Mouse (Mus musculus) heart, embryonic 13.5 days (tissue): ENCODE results near the gene Stx18. TPM values are rescaled to one million over a fixed set of nuclear protein-coding genes. Genes with fewer than 3 reads are reported as not detected.

Experiments used
- ATAC-seq: fragments of 200-750 bp; cut with Nextera tagmentation; 2 replicates; pipeline ENCODE4 v1.8.0; 2017; ENCODE audit warnings: moderate TSS enrichment; ENCODE audit not compliant: insufficient number of reproducible peaks, low FRiP score, low TSS enrichment; ENCODE audit errors: extremely low read depth
- H3K27ac ChIP-seq: fragments of 300-500 bp; sonication (generic); replicated peaks from 2 replicates; pipeline ENCODE4 v1.5.1; 2015; ENCODE audit warnings: moderate library complexity, mild to moderate bottlenecking, inconsistent platforms
- H3K27me3 ChIP-seq: fragments of 300-500 bp; sonication (generic); replicated peaks from 2 replicates; pipeline ENCODE4 v1.6.1; 2015; ENCODE audit warnings: mild to moderate bottlenecking, inconsistent platforms
- H3K36me3 ChIP-seq: fragments of 300-500 bp; sonication (generic); 2 replicates; pipeline ENCODE4 v1.6.1; 2015; ENCODE audit warnings: mild to moderate bottlenecking, inconsistent platforms
- H3K4me1 ChIP-seq: fragments of 300-500 bp; sonication (generic); 2 replicates; pipeline ENCODE4 v1.6.1; 2015; ENCODE audit warnings: inconsistent platforms
- H3K4me2 ChIP-seq: fragments of 300-500 bp; sonication (generic); 2 replicates; pipeline ENCODE4 v1.6.1; 2015; ENCODE audit warnings: inconsistent platforms, mild to moderate bottlenecking, moderate library complexity
- H3K4me3 ChIP-seq: fragments of 300-500 bp; sonication (generic); 2 replicates; pipeline ENCODE4 v1.5.1; 2015; ENCODE audit warnings: moderate library complexity, mild to moderate bottlenecking, inconsistent platforms
- H3K9ac ChIP-seq: fragments of 300-500 bp; sonication (generic); 2 replicates; pipeline ENCODE4 v1.6.1; 2015; ENCODE audit warnings: inconsistent platforms, mild to moderate bottlenecking, moderate library complexity
- H3K9me3 ChIP-seq: fragments of 300-500 bp; sonication (generic); 2 replicates; pipeline ENCODE4 v1.6.1; 2016; ENCODE audit warnings: inconsistent platforms
- WGBS: fragments of 180-500 bp; shearing (Covaris S2); methylation state at CpG from one replicate; pipeline ENCODE4 v1.1.7; 2015; ENCODE audit warnings: mixed read lengths; 5-methylcytosine and 5-hydroxymethylcytosine counted together
- polyA plus RNA-seq: library from polyadenylated mRNA; unstranded; fragments of >200 nt; fragmentation: Nextera tagmentation; extraction: Ambion mirVana; gene quantifications from 2 replicates; pipeline ENCODE4 v1.2.1, GENCODE M21; 2015

Stx18 gene
- 26.3 and 28.0 TPM in 2 replicates for polyA plus RNA-seq

DNA sequence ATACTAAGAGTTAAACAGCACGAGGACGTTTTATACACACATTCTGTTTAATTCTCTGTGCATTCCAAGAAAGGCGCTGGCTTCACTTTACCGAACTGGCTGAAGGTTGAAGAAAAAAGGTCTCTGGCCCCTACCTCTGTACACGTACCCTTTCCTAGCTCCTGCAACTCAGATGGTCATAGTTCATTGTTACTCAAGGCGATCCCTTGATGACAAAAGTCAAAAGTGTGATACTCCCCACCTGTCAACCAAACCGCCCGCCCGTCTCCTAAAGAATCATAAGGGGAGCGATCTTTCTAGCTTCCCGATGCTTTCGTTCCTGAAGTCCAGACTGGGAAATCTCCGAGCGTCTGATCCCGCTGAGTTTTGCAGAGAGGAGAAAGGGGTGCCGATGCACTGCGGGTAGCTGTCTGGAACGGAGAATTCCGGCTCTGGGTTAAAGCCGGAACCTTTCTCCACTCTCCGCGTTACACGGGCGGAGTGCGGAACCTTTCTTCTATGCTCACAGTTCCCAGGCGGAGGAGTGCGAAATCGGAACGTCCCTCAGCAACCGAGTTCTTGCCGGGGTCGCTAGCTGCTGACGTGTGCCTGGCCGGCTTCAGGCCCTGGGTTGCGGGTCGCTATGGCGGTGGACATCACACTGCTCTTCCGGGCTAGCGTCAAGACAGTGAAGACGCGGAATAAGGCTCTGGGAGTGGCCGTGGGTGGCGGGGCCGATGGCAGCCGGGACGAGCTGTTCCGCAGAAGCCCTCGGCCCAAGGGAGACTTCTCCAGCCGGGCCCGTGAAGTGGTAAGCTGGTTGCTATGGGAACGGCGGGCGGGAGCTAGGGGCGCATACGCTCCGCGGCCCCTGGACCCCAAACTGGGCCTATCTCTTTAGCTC, at the start of gene Stx18:
Gene Stx18 (plus strand): TSS at position 33 of the 883 bp plus-strand sequence.
- peak within 1 kb of the TSS; percentile 91 for H3K9ac ChIP-seq
- H3K4me2 ChIP-seq = peak within 1 kb of the TSS; percentile 78
- peaks cover 16% of the 10 kb centered on the region for H3K36me3 ChIP-seq
- H3K27ac ChIP-seq = peak within 1 kb of the TSS; percentile 68; the same call in 1 of the 2 replicates
- no peaks in the 10 kb centered on the region for H3K27me3 ChIP-seq
- H3K4me1 ChIP-seq = peaks cover 16% of the 10 kb centered on the region
- H3K9me3 ChIP-seq = no peaks in the 10 kb centered on the region
- peak within 1 kb of the TSS; percentile 94 for H3K4me3 ChIP-seq
- WGBS = under 1% methylated on average over 57 of the region's 57 CpGs
- peak; percentile 61; the same call in 1 of the 2 replicates for ATAC-seq

DNA sequence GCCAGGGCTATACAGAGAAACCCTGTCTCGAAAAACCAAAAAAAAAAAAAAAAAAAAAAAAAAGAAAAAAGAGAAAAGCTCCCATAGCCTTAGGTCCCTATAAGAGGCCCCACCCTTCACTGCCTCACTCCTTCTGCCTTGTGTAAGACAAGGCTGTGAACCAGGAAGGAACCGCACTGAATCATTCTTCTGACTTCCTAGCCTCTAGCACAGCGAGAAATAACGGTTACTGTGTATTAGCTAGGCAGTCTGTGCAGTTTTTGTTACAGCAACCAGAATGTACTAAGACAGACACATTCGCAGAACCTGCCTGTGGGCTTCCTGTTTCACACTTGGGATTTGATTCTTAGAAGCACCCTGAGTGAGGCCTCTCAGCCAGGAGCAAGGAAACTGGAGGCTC, 46.2 kb upstream of the Stx18 start:
- Histone ChIP-seq H3K9me3 (no peaks in the 10 kb centered on the region), H3K36me3 (no peaks in the 10 kb centered on the region), H3K9ac (no peak overlapping the region), H3K27me3 (no peaks in the 10 kb centered on the region), H3K4me1 (no peaks in the 10 kb centered on the region), H3K4me3 (no peak overlapping the region), H3K27ac (no peak overlapping the region), H3K4me2 (no peak overlapping the region)
- no peak for ATAC-seq
- 73% methylated on average over 5 of the region's 5 CpGs for WGBS

DNA sequence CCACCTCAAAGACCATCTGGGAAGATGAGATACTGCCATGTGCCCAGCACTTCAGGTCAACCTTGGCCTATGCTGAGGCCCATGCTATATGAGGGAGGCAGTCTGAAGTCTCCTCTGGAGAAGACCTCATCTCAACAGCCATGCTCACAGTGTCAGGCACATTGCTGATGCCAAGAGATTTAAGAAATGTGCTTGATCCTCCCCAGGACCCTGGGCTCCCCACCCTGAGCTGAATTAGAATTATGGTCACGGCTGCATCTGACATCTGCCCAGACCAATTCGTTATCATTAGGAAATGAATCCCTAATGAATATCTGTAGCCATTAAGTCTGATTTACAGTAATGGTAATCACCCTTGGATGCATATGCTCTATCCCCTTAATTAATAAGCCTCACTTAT, 39.7 kb upstream of the Stx18 start:
- H3K4me1 ChIP-seq = no peaks in the 10 kb centered on the region
- H3K27ac ChIP-seq = no peak overlapping the region
- H3K9me3 ChIP-seq = no peaks in the 10 kb centered on the region
- no peaks in the 10 kb centered on the region; the same call in 1 of the 2 replicates for H3K27me3 ChIP-seq
- no peak overlapping the region for H3K9ac ChIP-seq
- no peak overlapping the region for H3K4me3 ChIP-seq
- ATAC-seq = no peak
- H3K36me3 ChIP-seq = no peaks in the 10 kb centered on the region
- no peak overlapping the region for H3K4me2 ChIP-seq
- 73% methylated on average over 2 of the region's 2 CpGs for WGBS

DNA sequence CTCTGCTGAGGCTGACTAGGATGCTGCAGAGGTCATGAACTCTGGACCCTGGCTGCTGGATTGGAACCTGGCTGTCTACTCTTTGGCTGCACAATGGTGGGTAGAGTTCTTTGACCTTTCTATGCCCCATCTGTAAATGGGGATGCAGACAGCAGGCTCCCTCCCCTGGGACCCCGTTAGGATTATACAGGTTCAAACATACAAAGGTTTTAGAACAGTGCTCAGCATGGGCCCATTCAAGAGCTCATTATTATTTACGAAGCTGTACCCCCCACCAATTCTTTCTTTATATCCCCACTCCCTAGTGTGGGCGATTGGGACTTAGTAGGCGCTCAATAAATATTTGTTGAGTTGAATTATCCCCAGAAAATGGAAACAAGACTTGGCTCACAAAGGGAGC, 36.0 kb upstream of the Stx18 start:
- WGBS = 64% methylated on average over 4 of the region's 4 CpGs
- Histone ChIP-seq H3K27me3 (no peaks in the 10 kb centered on the region; the same call in 1 of the 2 replicates), H3K4me2 (no peak overlapping the region), H3K36me3 (no peaks in the 10 kb centered on the region), H3K9me3 (no peaks in the 10 kb centered on the region), H3K9ac (no peak overlapping the region), H3K4me1 (no peaks in the 10 kb centered on the region), H3K4me3 (no peak overlapping the region), H3K27ac (no peak overlapping the region)
- no peak for ATAC-seq

DNA sequence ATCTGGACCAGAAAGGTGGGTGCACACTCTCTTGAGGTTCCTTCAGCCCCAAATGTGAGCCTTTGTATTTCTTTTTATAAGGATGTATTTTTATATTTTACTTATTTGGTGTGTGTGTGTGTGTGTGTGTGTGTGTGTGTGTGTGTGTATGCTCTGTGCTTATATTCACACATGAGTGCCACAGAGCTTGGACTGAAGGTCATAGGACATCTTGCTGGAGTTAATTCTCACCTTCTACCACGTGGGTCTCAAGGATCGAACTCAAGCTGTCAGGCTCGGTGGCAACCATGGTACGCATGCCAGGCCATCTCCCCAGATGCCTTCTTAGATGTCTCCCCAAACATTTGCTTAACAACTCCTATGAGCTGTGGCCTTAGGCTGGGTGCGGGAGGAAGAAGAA, 33.8 kb upstream of the Stx18 start:
- Histone ChIP-seq H3K36me3 (no peaks in the 10 kb centered on the region), H3K4me1 (no peaks in the 10 kb centered on the region), H3K27me3 (no peaks in the 10 kb centered on the region), H3K9me3 (no peaks in the 10 kb centered on the region), H3K4me2 (no peak overlapping the region), H3K27ac (no peak overlapping the region), H3K9ac (no peak overlapping the region), H3K4me3 (no peak overlapping the region)
- 78% methylated on average over 5 of the region's 5 CpGs for WGBS
- ATAC-seq = no peak

DNA sequence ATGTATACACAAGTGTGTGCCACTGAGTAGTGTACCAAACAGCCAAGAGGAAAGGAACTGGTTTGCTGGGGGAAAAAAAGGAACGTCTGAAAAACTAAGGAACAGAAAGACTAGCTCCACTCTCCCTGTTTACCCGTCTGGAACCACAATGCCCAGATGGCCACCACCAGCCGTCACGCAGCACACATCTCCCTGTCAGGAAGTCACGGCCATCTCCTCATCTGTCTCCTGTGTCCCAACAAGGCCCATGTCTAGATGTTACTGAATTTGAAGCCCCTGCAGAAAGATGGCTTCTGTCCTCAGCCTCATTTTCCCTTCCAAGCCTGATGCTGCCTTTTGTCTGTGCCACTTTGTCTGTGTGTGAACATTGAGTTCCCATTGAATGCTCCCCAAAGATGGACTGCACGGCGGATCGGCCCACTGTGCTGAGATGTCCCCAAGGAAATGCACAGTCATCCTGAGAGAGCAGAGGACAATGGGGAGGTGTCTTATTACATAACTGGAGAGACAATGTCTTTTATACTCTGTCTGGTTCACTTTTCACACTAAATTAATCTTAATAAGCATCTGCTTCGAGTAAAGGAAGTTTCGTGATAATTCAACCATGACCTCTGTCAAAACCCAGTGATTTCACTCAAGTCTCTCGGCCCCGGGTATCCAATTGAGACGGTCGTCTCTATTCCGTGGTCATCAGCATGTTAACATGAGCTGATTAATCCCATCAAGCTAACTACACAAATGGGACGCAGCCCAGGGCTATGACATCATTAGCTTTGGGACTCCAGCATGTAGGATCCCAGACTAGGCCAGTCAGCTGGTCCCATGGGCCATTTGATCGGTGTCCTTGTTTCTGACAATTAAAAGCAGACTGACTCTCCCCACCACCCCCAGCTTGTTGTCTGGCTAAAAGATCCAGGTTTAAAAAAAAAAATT, 31.9 kb upstream of the Stx18 start:
- WGBS = 74% methylated on average over 17 of the region's 17 CpGs
- H3K9me3 ChIP-seq = no peaks in the 10 kb centered on the region
- H3K27me3 ChIP-seq = no peaks in the 10 kb centered on the region
- no peaks in the 10 kb centered on the region for H3K4me1 ChIP-seq
- no peak overlapping the region for H3K4me3 ChIP-seq
- ATAC-seq = no peak
- H3K9ac ChIP-seq = no peak overlapping the region
- no peak overlapping the region for H3K4me2 ChIP-seq
- H3K36me3 ChIP-seq = no peaks in the 10 kb centered on the region
- H3K27ac ChIP-seq = no peak overlapping the region

DNA sequence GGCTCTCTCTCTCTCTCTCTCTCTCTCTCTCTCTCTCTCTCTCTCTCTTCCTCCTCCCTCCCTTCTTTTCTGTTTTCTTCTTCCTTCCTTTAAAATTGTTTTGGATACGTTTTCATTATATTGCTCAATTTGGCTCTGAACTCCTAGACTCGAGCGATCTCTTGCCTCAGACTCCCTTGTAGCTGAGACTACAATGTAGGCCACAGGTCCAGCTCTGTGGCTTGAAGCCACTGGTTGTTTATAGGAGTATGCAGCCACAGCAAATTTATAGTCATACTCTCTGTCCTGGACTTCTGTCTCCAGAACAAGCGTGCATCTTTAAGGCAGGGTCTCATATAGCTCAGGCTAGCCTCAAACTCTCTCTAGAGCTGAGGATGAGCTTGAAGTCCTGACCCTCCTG, 29.5 kb upstream of the Stx18 start:
- Histone ChIP-seq H3K27ac (no peak overlapping the region), H3K36me3 (no peaks in the 10 kb centered on the region), H3K9ac (no peak overlapping the region), H3K9me3 (no peaks in the 10 kb centered on the region), H3K4me3 (no peak overlapping the region), H3K4me2 (no peak overlapping the region), H3K27me3 (no peaks in the 10 kb centered on the region), H3K4me1 (no peaks in the 10 kb centered on the region)
- no peak for ATAC-seq
- 60% methylated on average over 4 of the region's 4 CpGs for WGBS

DNA sequence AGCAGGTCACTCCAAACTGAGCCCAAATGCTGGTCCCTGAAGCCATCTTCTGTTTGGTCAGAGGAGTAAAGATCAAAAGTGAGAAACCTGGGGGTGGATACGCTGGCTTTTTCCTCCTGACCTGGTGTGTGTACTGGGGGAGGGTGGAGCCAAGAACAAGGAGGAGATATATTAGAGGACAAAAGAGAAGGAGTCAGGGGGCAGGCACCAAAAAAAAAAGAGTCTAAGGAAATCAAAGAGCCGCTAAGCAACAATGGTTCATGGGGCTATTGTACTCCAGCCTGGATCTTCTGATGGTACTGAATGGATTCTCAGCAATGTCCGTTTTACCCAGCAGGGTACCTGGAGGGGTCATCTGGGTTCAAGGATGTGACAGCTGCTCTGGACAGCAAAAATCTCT, 23.6 kb upstream of the Stx18 start:
- no peaks in the 10 kb centered on the region for H3K9me3 ChIP-seq
- no peak overlapping the region for H3K27ac ChIP-seq
- H3K4me3 ChIP-seq = no peak overlapping the region
- H3K4me1 ChIP-seq = no peaks in the 10 kb centered on the region
- H3K27me3 ChIP-seq = no peaks in the 10 kb centered on the region
- ATAC-seq = no peak
- H3K9ac ChIP-seq = no peak overlapping the region
- WGBS = 63% methylated on average over 3 of the region's 3 CpGs
- no peak overlapping the region for H3K4me2 ChIP-seq
- no peaks in the 10 kb centered on the region for H3K36me3 ChIP-seq

DNA sequence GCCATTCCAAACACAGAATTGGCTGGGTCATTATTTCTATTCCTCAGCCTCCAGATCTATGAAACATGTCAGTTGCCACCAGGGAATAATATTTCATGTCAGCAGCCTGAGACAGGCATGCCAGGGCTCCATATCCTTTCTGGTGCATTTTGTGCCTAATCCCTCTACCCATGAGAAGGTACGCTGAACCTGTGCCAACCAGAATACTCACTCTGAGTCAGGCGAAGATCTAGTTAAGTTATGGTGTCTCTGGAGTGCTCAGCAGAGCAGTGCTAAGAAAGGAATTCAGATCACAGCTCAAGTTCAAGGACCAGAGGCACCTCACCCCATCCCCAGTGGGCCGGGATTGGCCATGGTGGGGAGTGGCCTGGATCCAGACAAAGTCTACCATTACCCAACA, 21.6 kb upstream of the Stx18 start:
- no peak overlapping the region for H3K9ac ChIP-seq

DNA sequence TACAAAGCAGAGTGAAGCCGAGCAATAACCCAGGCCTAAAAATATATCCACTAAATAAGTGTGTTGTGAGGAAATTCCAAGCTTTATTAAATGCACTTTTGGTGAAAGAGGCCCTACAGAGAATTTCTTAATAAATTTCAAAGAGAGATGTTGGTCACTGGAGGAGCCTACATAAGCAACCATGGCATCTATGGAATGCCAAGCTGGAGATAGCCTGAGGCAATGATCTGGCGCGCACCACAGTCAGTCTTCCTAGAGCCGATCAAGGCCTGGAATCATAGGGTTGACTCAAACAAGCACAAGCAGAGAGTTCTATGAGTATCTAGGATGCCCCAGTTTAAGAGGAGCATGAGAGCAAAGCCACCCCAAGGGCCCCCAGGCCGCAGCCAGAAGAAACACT, 10.9 kb upstream of the Stx18 start:
- WGBS = 76% methylated on average over 5 of the region's 5 CpGs
- H3K27me3 ChIP-seq = peaks cover under 1% of the 10 kb centered on the region; the same call in 1 of the 2 replicates
- ATAC-seq = no peak
- H3K4me2 ChIP-seq = no peak overlapping the region
- no peak overlapping the region for H3K9ac ChIP-seq
- H3K27ac ChIP-seq = no peak overlapping the region
- H3K9me3 ChIP-seq = no peaks in the 10 kb centered on the region
- H3K4me1 ChIP-seq = no peaks in the 10 kb centered on the region
- H3K36me3 ChIP-seq = no peaks in the 10 kb centered on the region
- no peak overlapping the region for H3K4me3 ChIP-seq

More for the DNA sequence above, 21.6 kb upstream of the Stx18 start:
- no peak overlapping the region for H3K4me2 ChIP-seq
- peaks cover 3% of the 10 kb centered on the region for H3K27me3 ChIP-seq
- no peak overlapping the region for H3K4me3 ChIP-seq
- H3K36me3 ChIP-seq = no peaks in the 10 kb centered on the region
- no peaks in the 10 kb centered on the region for H3K4me1 ChIP-seq
- ATAC-seq = no peak
- 75% methylated on average over 3 of the region's 3 CpGs for WGBS
- H3K27ac ChIP-seq = no peak overlapping the region
- H3K9me3 ChIP-seq = no peaks in the 10 kb centered on the region

DNA sequence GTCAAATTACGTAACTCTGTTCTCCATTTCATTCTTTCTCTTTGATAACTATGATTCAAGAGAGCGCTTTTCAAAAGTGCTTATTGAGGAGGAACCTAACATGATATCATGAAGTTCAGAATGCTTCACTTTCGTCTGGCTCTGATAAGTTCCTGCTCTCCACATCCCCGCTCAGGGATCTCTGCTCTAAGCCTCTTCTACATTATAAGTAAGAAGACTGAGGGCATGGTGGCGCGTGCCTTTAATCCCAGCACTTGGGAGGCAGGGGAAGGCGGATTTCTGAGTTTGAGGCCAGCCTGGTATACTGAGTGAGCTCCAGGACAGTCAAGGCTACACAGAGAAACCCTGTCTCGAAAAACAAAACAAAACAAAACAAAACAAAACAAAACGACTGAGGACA, 268 bp upstream of the Stx18 start:
- H3K4me2 ChIP-seq = peak overlapping the region; percentile 78
- WGBS = 16% methylated on average over 9 of the region's 9 CpGs
- H3K4me1 ChIP-seq = peaks cover 16% of the 10 kb centered on the region
- peaks cover 12% of the 10 kb centered on the region for H3K36me3 ChIP-seq
- peaks cover 3% of the 10 kb centered on the region for H3K27me3 ChIP-seq
- no peaks in the 10 kb centered on the region for H3K9me3 ChIP-seq
- H3K9ac ChIP-seq = peak overlapping the region; percentile 91
- peak overlapping the region; percentile 94 for H3K4me3 ChIP-seq
- ATAC-seq = no peak
- no peak overlapping the region for H3K27ac ChIP-seq
